Mouse (Mus musculus): ENCODE measurements around the gene Snrnp40. TPM values are rescaled to one million over a fixed set of nuclear protein-coding genes. Genes with fewer than 3 reads are reported as not detected.

Snrnp40 gene
- polyA plus RNA-seq (2017; shearing (Covaris generic)), result 129 TPM

GRCm38 (mm10) chr4:130359486-130360237, at the start of gene Snrnp40, which contains the start of gene Zcchc17:
Gene Snrnp40 (plus strand): TSS chr4:130360132.
Gene Zcchc17 (minus strand): TSS chr4:130359943.

Other genes with a start within 250 kb of the Snrnp40 start
- 0.10 TPM for gene Hcrtr1, start 220.8 kb upstream of the Snrnp40 start, polyA plus RNA-seq (2017; shearing (Covaris generic))
- not detected for gene Tinagl1, start 185.0 kb upstream of the Snrnp40 start, polyA plus RNA-seq (2017; shearing (Covaris generic))
- gene Gm853, start 137.7 kb upstream of the Snrnp40 start, polyA plus RNA-seq (2017; shearing (Covaris generic)), result not detected
- not detected for gene Serinc2, start 80.9 kb upstream of the Snrnp40 start, polyA plus RNA-seq (2017; shearing (Covaris generic))
- not detected for gene Fabp3, start 51.5 kb upstream of the Snrnp40 start, polyA plus RNA-seq (2017; shearing (Covaris generic))
- not detected for gene Gm10570, start 51.5 kb upstream of the Snrnp40 start, polyA plus RNA-seq (2017; shearing (Covaris generic))
- 67.0 TPM for gene Zcchc17, start 189 bp upstream of the Snrnp40 start, polyA plus RNA-seq (2017; shearing (Covaris generic))
- gene Nkain1, start 214.0 kb downstream of the Snrnp40 start, polyA plus RNA-seq (2017; shearing (Covaris generic)), result not detected